Mouse (Mus musculus): ENCODE data around the gene Cmtm5. TPM values are rescaled to one million over a fixed set of nuclear protein-coding genes. Genes with fewer than 3 reads are reported as not detected.

Gene Cmtm5
- polyA plus RNA-seq, 1 experiment, result 120 TPM

Other genes with a start within 250 kb of the Cmtm5 start
- gene Acin1, start 249.3 kb upstream of the Cmtm5 start, polyA plus RNA-seq (2012; rRNA removed), result 239 and 246 TPM in 2 replicates
- 0.08 and 0.20 TPM in 2 replicates for gene Gm29776, start 237.4 kb upstream of the Cmtm5 start, polyA plus RNA-seq (2012; rRNA removed)
- 0.17 TPM in 1 of 2 replicates, not detected in the other for gene Cebpe, start 224.1 kb upstream of the Cmtm5 start, polyA plus RNA-seq (2012; rRNA removed)
- gene Slc7a8, start 154.3 kb upstream of the Cmtm5 start, polyA plus RNA-seq (2012; rRNA removed), result 41.2 and 43.0 TPM in 2 replicates
- gene Rnf212b, start 122.1 kb upstream of the Cmtm5 start, polyA plus RNA-seq (2012; rRNA removed), result 0.13 TPM in 1 of 2 replicates, not detected in the other
- gene Homez, start 65.3 kb upstream of the Cmtm5 start, polyA plus RNA-seq (2012; rRNA removed), result 8.7 and 9.0 TPM in 2 replicates
- gene Ppp1r3e, start 58.7 kb upstream of the Cmtm5 start, polyA plus RNA-seq (2012; rRNA removed), result 13.7 and 16.1 TPM in 2 replicates
- 92.6 and 107 TPM in 2 replicates for gene Bcl2l2, start 52.9 kb upstream of the Cmtm5 start, polyA plus RNA-seq (2012; rRNA removed)
- 0.90 TPM in 1 of 2 replicates, not detected in the other for gene Gm20521, start 52.8 kb upstream of the Cmtm5 start, polyA plus RNA-seq (2012; rRNA removed)
- 466 and 555 TPM in 2 replicates for gene Pabpn1, start 43.8 kb upstream of the Cmtm5 start, polyA plus RNA-seq (2012; rRNA removed)
- 744 and 786 TPM in 2 replicates for gene Slc22a17, start 23.1 kb upstream of the Cmtm5 start, polyA plus RNA-seq (2012; rRNA removed)
- 13.4 and 14.5 TPM in 2 replicates for gene Efs, start 10.1 kb upstream of the Cmtm5 start, polyA plus RNA-seq (2012; rRNA removed)
- 0.46 and 0.90 TPM in 2 replicates for gene Il25, start 3.6 kb upstream of the Cmtm5 start, polyA plus RNA-seq (2012; rRNA removed)
- gene Myh6, start 30.7 kb downstream of the Cmtm5 start, polyA plus RNA-seq (2012; rRNA removed), result 0.02 and 0.17 TPM in 2 replicates
- gene Gm17428, start 40.7 kb downstream of the Cmtm5 start, polyA plus RNA-seq (2012; rRNA removed), result not detected in 2 replicates
- 26.8 and 29.3 TPM in 2 replicates for gene Myh7, start 58.4 kb downstream of the Cmtm5 start, polyA plus RNA-seq (2012; rRNA removed)
- 36.5 and 37.2 TPM in 2 replicates for gene Ngdn, start 79.2 kb downstream of the Cmtm5 start, polyA plus RNA-seq (2012; rRNA removed)
- gene Zfhx2, start 156.1 kb downstream of the Cmtm5 start, polyA plus RNA-seq (2012; rRNA removed), result 13.4 and 15.0 TPM in 2 replicates
- 14.4 and 15.5 TPM in 2 replicates for gene Thtpa, start 158.5 kb downstream of the Cmtm5 start, polyA plus RNA-seq (2012; rRNA removed)
- 15.5 and 18.3 TPM in 2 replicates for gene Ap1g2, start 170.3 kb downstream of the Cmtm5 start, polyA plus RNA-seq (2012; rRNA removed)
- 228 and 231 TPM in 2 replicates for gene Jph4, start 180.7 kb downstream of the Cmtm5 start, polyA plus RNA-seq (2012; rRNA removed)